ENCODE assay signal across 24 mouse cellular contexts in the genomic region with DNA sequence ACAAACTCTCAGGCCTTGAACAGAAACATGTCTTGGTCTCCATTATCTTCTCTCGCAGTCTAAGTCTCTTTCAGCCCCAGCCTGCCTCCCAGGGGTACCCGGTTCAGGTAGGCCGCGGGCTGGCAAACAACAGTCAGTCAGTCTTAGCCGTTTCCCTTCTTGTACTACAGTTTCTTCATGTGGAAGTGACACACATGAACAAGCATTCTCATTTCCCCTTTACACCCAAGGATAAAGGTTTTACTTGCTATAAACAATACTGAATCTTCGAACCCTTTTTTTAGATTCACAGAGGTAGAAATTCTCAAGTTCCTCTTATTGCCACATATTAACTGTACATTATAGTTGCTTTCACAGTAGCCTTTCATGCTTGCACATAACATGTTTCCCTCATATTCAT.
DNase-seq lines count a peak whose midpoint lies in the region; ATAC-seq and TF ChIP-seq lines count a peak whose summit lies in the region.
"Had no signal": no experiment of that assay in that cellular context is flagged by ENCODE, and none has a peak within 500 bp of the region (broad histone marks: within the 10 kb centered on the region; RNA-seq: fewer than 3 reads in every experiment).

No protein-coding gene starts in this region.

- ATAC-seq in granulocyte monocyte progenitor cell, adult 5-6 weeks (replicated peaks; ENCODE audit: poor library complexity, severe bottlenecking), result peak; percentile 89
- peak; percentile 90 for ATAC-seq in megakaryocyte progenitor cell, adult 5-6 weeks (replicated peaks; ENCODE audit: poor library complexity)
- ATAC-seq in cerebellum, adult (ENCODE audit: insufficient number of reproducible peaks, low FRiP score, low TSS enrichment), result no peak
- ATAC-seq: CD4-positive, CD25-positive, alpha-beta regulatory T cell, adult 4 months; forebrain, embryonic 15.5 days; hindbrain, embryonic 16.5 days; inflammation-experienced regulatory T-cells, adult 6 months had no signal

- WGBS in kidney, adult 2 months, result 91% methylated on average over 6 of the region's 6 CpGs

- TF ChIP-seq POLR2A in kidney, adult 2 months (IDR thresholded peaks at IDR 0.05; ENCODE audit: low read depth, low read length), result no peak

- H3K4me1 ChIP-seq in kidney, adult 2 months (ENCODE audit: control insufficient read depth, insufficient read depth, low read length), result no peaks in the 10 kb centered on the region
- H3K4me1 ChIP-seq: embryonic facial prominence, embryonic 15.5 days; forebrain, embryonic 15.5 days had no signal

- no peaks in the 10 kb centered on the region for H3K36me3 ChIP-seq in kidney, adult 2 months (ENCODE audit: control insufficient read depth, insufficient read depth, low read length)
- H3K36me3 ChIP-seq: embryonic facial prominence, embryonic 15.5 days; forebrain, embryonic 10.5 days; forebrain, embryonic 15.5 days; G1E; heart, embryonic 13.5 days; hindbrain, embryonic 12.5 days had no signal

- no peaks in the 10 kb centered on the region for H3K27me3 ChIP-seq in kidney, adult 2 months (replicated peaks; ENCODE audit: control insufficient read depth, insufficient read depth, low read length)
- H3K27me3 ChIP-seq: embryonic facial prominence, embryonic 15.5 days; forebrain, embryonic 15.5 days; heart, embryonic 13.5 days; hindbrain, embryonic 12.5 days had no signal

- no peak overlapping the region for H3K4me3 ChIP-seq in kidney, adult 2 months (ENCODE audit: insufficient read depth, low read depth, low read length)
- H3K4me3 ChIP-seq: embryonic facial prominence, embryonic 15.5 days; erythroblast, embryonic 14.5 days; forebrain, embryonic 10.5 days; forebrain, embryonic 15.5 days; heart, embryonic 13.5 days; hindbrain, embryonic 12.5 days had no signal

- TF ChIP-seq CTCF in kidney, adult 2 months (conservative IDR thresholded peaks at IDR 0.05; ENCODE audit: insufficient read depth, insufficient read length, low read depth, low read length), result no peak

- H3K27ac ChIP-seq in kidney, adult 2 months (ENCODE audit: insufficient read depth, low read depth, low read length), result no peak overlapping the region
- H3K27ac ChIP-seq: embryonic facial prominence, embryonic 15.5 days; forebrain, embryonic 10.5 days; forebrain, embryonic 15.5 days; heart, embryonic 13.5 days; hindbrain, embryonic 12.5 days had no signal

- peak; percentile 3 to 18 for DNase-seq in spleen, postnatal 36 days (ENCODE audit: low spot score in 2 of 2)
- DNase-seq in spleen, postnatal 14 days (ENCODE audit: low spot score in 2 of 2), result no peak
- DNase-seq in kidney, adult 2 months, result no peak
- DNase-seq in left cerebral cortex, adult 11 months (ENCODE audit: low spot score), result no peak
- DNase-seq: adrenal gland, adult 8-10 months; adrenal gland, postnatal 36 days; cerebellum, adult 11-12 months; cerebellum, adult 9-10 months; gastrocnemius, adult 2 months; gastrocnemius, postnatal 25 days; heart, postnatal 36 days had no signal

Comparison
In these comparisons a context has a peak if more than half of its experiments do, and no peak if none do; other contexts are left out.
1. DNase-seq: peak in spleen, postnatal 36 days (2 of 2); none in spleen, postnatal 14 days (0 of 2), kidney, adult 2 months (single experiment) and left cerebral cortex, adult 11 months (single experiment).